Comparison of ENCODE assay signal across 40 mouse cellular contexts in the genomic region with DNA sequence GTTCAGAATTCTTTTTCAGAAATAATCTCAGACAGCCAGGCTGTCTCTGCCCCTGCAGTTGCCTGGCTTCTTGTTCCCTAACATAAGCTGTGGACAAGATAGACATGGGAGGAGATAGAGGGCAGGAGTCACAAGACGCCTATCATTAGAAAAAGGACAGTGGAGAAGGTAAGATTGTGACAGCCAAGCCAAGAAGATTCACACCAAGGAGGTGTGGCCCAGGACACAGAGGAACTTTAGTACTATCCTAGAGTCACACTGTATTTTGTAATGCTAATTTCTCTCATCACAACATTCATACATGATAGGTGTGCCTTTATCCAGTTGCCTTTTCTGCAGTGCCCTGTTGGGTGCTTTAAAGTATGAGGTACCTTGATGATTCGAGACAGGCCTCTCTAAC. TPM values are rescaled to one million over a fixed set of nuclear protein-coding genes. Genes with fewer than 3 reads are reported as not detected.
"Had no signal": no experiment of that assay in that cellular context is flagged by ENCODE, and none has a peak within 500 bp of the region (broad histone marks: within the 10 kb centered on the region; RNA-seq: fewer than 3 reads in every experiment).

No protein-coding gene starts in this region.

- ATAC-seq: forebrain, embryonic 14.5 days; forebrain, embryonic 15.5 days; forebrain, embryonic 16.5 days; forebrain, postnatal 0 days had no signal

- H3K36me3 ChIP-seq: embryonic facial prominence, embryonic 10.5 days; embryonic facial prominence, embryonic 12.5 days; embryonic facial prominence, embryonic 13.5 days; embryonic facial prominence, embryonic 15.5 days; forebrain, embryonic 10.5 days; forebrain, embryonic 12.5 days; forebrain, embryonic 15.5 days had no signal

- H3K9ac ChIP-seq: embryonic facial prominence, embryonic 12.5 days; embryonic facial prominence, embryonic 13.5 days; embryonic facial prominence, embryonic 15.5 days; forebrain, embryonic 12.5 days; forebrain, embryonic 13.5 days; forebrain, embryonic 15.5 days; forebrain, postnatal 0 days had no signal

- DNase-seq: cerebellum, adult 2 months; cerebellum, adult 8-10 months; cerebellum, adult 9-10 months; cerebellum, adult 9-11 months; cerebellum, postnatal 10 days; cerebellum, postnatal 14 days; cerebellum, postnatal 25 days; cerebellum, postnatal 36 days; embryo, embryonic 11 days; forebrain, postnatal 0 days; gastrocnemius, adult 2 months; gastrocnemius, postnatal 10 days; gastrocnemius, postnatal 14 days; gastrocnemius, postnatal 25 days; gastrocnemius, postnatal 36 days; heart, adult 11 months; heart, adult 18-20 months; heart, adult 2 months had no signal

- H3K4me2 ChIP-seq: embryonic facial prominence, embryonic 12.5 days; embryonic facial prominence, embryonic 13.5 days; embryonic facial prominence, embryonic 15.5 days; forebrain, embryonic 12.5 days; forebrain, embryonic 13.5 days; forebrain, embryonic 15.5 days had no signal

- H3K27ac ChIP-seq: embryonic facial prominence, embryonic 10.5 days; embryonic facial prominence, embryonic 12.5 days; embryonic facial prominence, embryonic 13.5 days; embryonic facial prominence, embryonic 15.5 days; forebrain, embryonic 10.5 days; forebrain, embryonic 12.5 days; forebrain, embryonic 13.5 days; forebrain, embryonic 15.5 days; gastrocnemius, adult 2 months; heart, adult 2 months had no signal

- H3K9me3 ChIP-seq: embryonic facial prominence, embryonic 10.5 days; embryonic facial prominence, embryonic 12.5 days; embryonic facial prominence, embryonic 13.5 days; embryonic facial prominence, embryonic 15.5 days; forebrain, embryonic 10.5 days; forebrain, embryonic 12.5 days; forebrain, embryonic 13.5 days; forebrain, embryonic 15.5 days had no signal

- H3K27me3 ChIP-seq: embryonic facial prominence, embryonic 12.5 days; embryonic facial prominence, embryonic 13.5 days; embryonic facial prominence, embryonic 15.5 days; forebrain, embryonic 12.5 days; forebrain, embryonic 13.5 days; forebrain, embryonic 15.5 days had no signal

- H3K4me3 ChIP-seq: embryonic facial prominence, embryonic 10.5 days; embryonic facial prominence, embryonic 12.5 days; embryonic facial prominence, embryonic 13.5 days; embryonic facial prominence, embryonic 15.5 days; erythroblast, embryonic 14.5 days; forebrain, embryonic 10.5 days; forebrain, embryonic 12.5 days; forebrain, embryonic 13.5 days; forebrain, embryonic 15.5 days; gastrocnemius, adult 2 months; heart, adult 2 months had no signal

- H3K4me1 ChIP-seq: embryonic facial prominence, embryonic 10.5 days; embryonic facial prominence, embryonic 12.5 days; embryonic facial prominence, embryonic 13.5 days; embryonic facial prominence, embryonic 15.5 days; forebrain, embryonic 12.5 days; forebrain, embryonic 15.5 days had no signal

RNA-seq across cellular contexts. Expression of a gene that starts 50.2 kb away (rescaled TPM):
- total RNA-seq: common myeloid progenitor, adult 5-6 weeks; forebrain, postnatal 0 days; gastrocnemius, adult 18-20 months; gastrocnemius, adult 2 months; gastrocnemius, adult 8-10 months; gastrocnemius, postnatal 10 days; gastrocnemius, postnatal 14 days; gastrocnemius, postnatal 25 days; gastrocnemius, postnatal 36 days; gastrocnemius, postnatal 4 days; granulocyte monocyte progenitor cell, adult 5-6 weeks; heart, adult 18-20 months; heart, adult 2 months had no signal
- polyA plus RNA-seq: cerebellum, adult 2 months; cortical plate, adult 2 months; embryonic facial prominence, embryonic 10.5 days; embryonic facial prominence, embryonic 11.5 days; embryonic facial prominence, embryonic 12.5 days; embryonic facial prominence, embryonic 13.5 days; embryonic facial prominence, embryonic 14.5 days; embryonic facial prominence, embryonic 15.5 days; erythroblast, embryonic 14.5 days; forebrain, embryonic 10.5 days; forebrain, embryonic 11.5 days; forebrain, embryonic 12.5 days; forebrain, embryonic 13.5 days; forebrain, embryonic 14.5 days; forebrain, embryonic 15.5 days; forebrain, embryonic 16.5 days; forebrain, postnatal 0 days; frontal cortex, adult 2 months; gonadal fat pad, adult 2 months; heart, adult 2 months had no signal
